ENCODE assay signal across 13 mouse cellular contexts in genomic region chr4:46862677-46863076, GRCm38 (mm10).
"Had no signal": no experiment of that assay in that cellular context is flagged by ENCODE, and none has a peak within 500 bp of the region (broad histone marks: within the 10 kb centered on the region; RNA-seq: fewer than 3 reads in every experiment).

No protein-coding gene starts in this region.

- ATAC-seq: midbrain, embryonic 13.5 days had no signal

- H3K9ac ChIP-seq: limb, embryonic 15.5 days; lung, embryonic 14.5 days; midbrain, embryonic 13.5 days had no signal

- H3K27me3 ChIP-seq: limb, embryonic 15.5 days had no signal

- H3K4me3 ChIP-seq: layer of hippocampus, adult 2 months; limb, embryonic 15.5 days; megakaryocyte, embryonic 14.5 days; midbrain, embryonic 13.5 days had no signal

- H3K9me3 ChIP-seq: limb, embryonic 15.5 days; megakaryocyte, embryonic 14.5 days; midbrain, embryonic 13.5 days had no signal

- DNase-seq: kidney, adult 11 months; kidney, adult 9 months; kidney, postnatal 4 days; lung, embryonic 14.5 days; lung, postnatal 10 days; lung, postnatal 4 days; right cerebral cortex, postnatal 25 days; thymus, postnatal 36 days had no signal

- H3K36me3 ChIP-seq: limb, embryonic 15.5 days; midbrain, embryonic 13.5 days had no signal

- H3K4me2 ChIP-seq: limb, embryonic 15.5 days; lung, embryonic 14.5 days; midbrain, embryonic 13.5 days had no signal

- H3K27ac ChIP-seq: kidney, postnatal 0 days; layer of hippocampus, adult 2 months; limb, embryonic 15.5 days; midbrain, embryonic 13.5 days had no signal
